Mouse (Mus musculus): Measurements from ENCODE around the gene St3gal3.

The St3gal3 gene

GRCm38 (mm10) chr4:118089939-118090338, 44.8 kb downstream of the St3gal3 start:
- DNase-seq (ENCODE audit: low spot score): peak; percentile 35

- DNase-seq (ENCODE audit: low spot score): no peak
Measured at GRCm38 (mm10) chr4:118088771-118089170, 45.9 kb downstream of the St3gal3 start.

GRCm38 (mm10) chr4:118085025-118085424, 49.7 kb downstream of the St3gal3 start:
- DNase-seq (ENCODE audit: low spot score): no peak

- peak; percentile 94 for DNase-seq (ENCODE audit: low spot score)
Measured at GRCm38 (mm10) chr4:118083217-118083951, 51.3 kb downstream of the St3gal3 start.

- DNase-seq (ENCODE audit: low spot score): no peak
Measured at GRCm38 (mm10) chr4:118081608-118082331, 52.9 kb downstream of the St3gal3 start.

GRCm38 (mm10) chr4:118080481-118080880, 54.2 kb downstream of the St3gal3 start:
- DNase-seq (ENCODE audit: low spot score): no peak

- no peak for DNase-seq (ENCODE audit: low spot score)
Measured at GRCm38 (mm10) chr4:118079195-118079594, 55.5 kb downstream of the St3gal3 start.

- DNase-seq (ENCODE audit: low spot score): no peak
Measured at GRCm38 (mm10) chr4:118078576-118078975, 56.1 kb downstream of the St3gal3 start.

- no peak for DNase-seq (ENCODE audit: low spot score)
Measured at GRCm38 (mm10) chr4:118077293-118077752, 57.4 kb downstream of the St3gal3 start.

- DNase-seq (ENCODE audit: low spot score): no peak
Measured at GRCm38 (mm10) chr4:118076648-118077047, 58.1 kb downstream of the St3gal3 start.

- no peak for DNase-seq (ENCODE audit: low spot score)
Measured at GRCm38 (mm10) chr4:118075343-118075742, 59.4 kb downstream of the St3gal3 start.

- no peak for DNase-seq (ENCODE audit: low spot score)
Measured at GRCm38 (mm10) chr4:118074236-118074635, 60.5 kb downstream of the St3gal3 start.

GRCm38 (mm10) chr4:118073128-118073527, 61.6 kb downstream of the St3gal3 start:
- DNase-seq (ENCODE audit: low spot score): no peak

GRCm38 (mm10) chr4:118071891-118072290, 62.8 kb downstream of the St3gal3 start:
- DNase-seq (ENCODE audit: low spot score): no peak

GRCm38 (mm10) chr4:118070255-118071234, 64.2 kb downstream of the St3gal3 start:
- peak; percentile 9 for DNase-seq (ENCODE audit: low spot score)

GRCm38 (mm10) chr4:118061809-118062463, 72.8 kb downstream of the St3gal3 start:
- peak; percentile 21 for DNase-seq (ENCODE audit: low spot score)

GRCm38 (mm10) chr4:118060915-118061530, 73.7 kb downstream of the St3gal3 start:
- DNase-seq (ENCODE audit: low spot score): no peak

- DNase-seq (ENCODE audit: low spot score): no peak
Measured at GRCm38 (mm10) chr4:118059816-118060475, 74.8 kb downstream of the St3gal3 start.

- DNase-seq (ENCODE audit: low spot score): peak; percentile 33
Measured at GRCm38 (mm10) chr4:118058116-118058677, 76.5 kb downstream of the St3gal3 start.

- DNase-seq (ENCODE audit: low spot score): no peak
Measured at GRCm38 (mm10) chr4:118057076-118057475, 77.6 kb downstream of the St3gal3 start.
